Mouse (Mus musculus): ENCODE measurements at regions not wholly inside any gene's neighbourhood (a gene's known extent, or its start where the extent isn't known, plus 50 kb on each side); places are given as distances from the start of the nearest gene placed in this dataset.
"Not testable (repeated sequence)": the region's sequence is repeated elsewhere in the genome, so short reads cannot be mapped to it uniquely, and the experiment has no call there.

DNA sequence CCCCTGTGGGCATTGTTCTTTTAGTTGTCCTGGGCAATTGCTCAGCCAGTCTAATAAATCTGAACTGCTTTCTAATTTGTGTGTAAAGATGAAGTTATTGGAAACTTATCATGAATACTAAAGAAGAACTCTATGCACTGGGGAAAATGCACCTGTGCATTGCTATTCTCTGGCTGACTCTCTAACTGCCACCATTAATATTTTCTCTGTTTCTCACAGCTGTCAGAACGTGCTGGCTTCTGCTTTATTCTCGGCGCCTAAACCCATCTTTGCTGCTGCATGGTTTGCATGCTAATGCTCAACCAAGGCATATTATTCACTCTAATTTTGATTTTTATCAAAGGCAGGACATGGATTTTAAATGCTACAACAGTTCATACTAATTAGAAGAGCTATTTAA, 128.9 kb upstream of the Gm527 start:
- no peak for DNase-seq (ENCODE audit: low read depth, low spot score)

DNA sequence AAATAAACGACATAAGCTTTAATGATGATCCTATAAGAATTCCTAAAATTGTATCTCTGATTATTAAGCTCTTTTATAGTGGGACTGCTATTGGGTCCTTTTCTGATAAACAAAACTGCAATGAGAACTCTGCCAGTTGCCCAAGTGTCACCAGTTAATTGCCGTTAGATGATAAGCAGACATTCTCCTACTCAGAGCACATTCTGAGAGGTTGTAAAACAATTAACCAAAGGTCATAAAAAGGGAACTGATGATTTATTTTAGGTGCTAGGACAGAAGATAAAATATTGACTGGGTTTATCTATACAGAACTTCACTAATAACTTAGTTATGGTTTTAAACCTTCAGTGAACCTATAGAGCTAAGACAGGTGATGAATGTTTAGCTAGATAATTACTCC, 109.2 kb upstream of the Gm527 start:
- not testable (repeated sequence) for DNase-seq (ENCODE audit: low read depth, low spot score)

DNA sequence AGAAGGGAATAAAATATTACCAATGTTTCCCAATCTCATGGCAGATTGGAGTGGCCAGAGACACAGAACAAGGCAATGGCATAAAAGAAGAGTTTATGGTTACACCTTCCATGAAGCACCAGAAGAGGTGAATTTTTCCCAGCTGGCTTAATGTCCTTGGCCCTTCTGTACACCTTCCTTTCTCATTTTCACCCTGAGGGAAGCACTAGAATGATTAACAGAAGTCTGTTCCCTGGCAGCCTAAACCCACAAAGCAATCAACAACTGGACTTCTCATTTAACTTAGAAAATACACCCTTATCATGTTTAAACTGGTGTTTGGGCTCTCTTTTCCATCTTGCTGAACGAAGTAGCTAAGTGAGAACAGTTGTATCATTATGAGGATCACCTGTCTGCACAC, 107.6 kb upstream of the Gm527 start:
- no peak for DNase-seq (ENCODE audit: low read depth, low spot score)

DNA sequence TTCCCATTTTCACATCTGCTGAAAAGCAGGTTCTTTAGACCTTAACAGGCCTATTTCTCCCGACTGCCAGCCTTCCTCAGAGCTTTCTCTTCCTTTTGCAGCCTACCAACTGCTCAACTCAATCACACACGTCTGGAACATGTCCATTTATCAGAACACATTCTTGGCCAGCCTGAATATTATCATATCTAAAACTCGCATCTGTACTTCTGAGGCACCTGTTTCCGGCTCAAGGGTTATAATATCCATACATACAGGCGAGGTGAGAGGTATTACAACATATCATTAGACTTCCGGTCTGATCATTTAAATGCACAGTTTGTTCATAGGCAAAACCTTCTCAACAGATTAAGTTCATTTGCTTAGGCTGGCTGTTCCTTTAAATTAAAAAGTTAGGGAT, 101.8 kb upstream of the Gm527 start:
- no peak for DNase-seq (ENCODE audit: low read depth, low spot score)

DNA sequence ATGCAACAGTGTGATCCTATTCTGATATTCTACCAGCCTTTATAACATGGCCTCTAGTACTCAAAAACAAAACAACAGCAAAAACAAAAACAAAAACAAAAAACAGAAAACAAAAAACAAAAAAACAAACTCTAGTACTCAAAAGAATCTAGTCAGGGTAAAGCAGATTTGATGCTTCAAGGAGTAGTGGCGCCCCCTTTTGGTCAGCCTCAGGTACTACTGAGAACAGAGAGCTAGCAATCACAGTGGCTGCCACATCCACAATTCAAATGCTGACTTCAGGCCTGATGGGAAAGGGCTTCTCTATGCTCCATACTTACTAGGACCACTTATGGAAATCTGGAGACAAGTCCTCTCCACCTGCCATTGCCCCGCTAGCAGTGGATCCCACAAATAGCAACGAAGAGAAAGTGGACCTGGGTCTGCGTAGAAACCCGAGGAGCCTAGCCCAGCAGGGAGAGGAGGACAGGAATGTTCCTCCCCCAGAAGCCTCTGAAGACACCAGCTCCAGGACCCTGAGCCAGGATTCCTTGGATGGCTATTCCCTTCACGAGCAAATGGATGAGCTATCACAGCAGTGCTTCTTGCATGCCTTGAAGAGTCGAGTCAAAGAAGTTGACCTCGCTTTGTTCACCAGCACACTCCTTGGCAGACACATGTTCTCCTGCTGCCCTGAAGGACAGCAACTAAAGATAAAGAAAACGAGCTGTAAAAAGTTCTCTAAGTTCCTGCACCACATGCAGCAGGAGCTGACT, 100.5 kb upstream of the Gm527 start:
- peak; percentile 45 for DNase-seq (ENCODE audit: low read depth, low spot score)

DNA sequence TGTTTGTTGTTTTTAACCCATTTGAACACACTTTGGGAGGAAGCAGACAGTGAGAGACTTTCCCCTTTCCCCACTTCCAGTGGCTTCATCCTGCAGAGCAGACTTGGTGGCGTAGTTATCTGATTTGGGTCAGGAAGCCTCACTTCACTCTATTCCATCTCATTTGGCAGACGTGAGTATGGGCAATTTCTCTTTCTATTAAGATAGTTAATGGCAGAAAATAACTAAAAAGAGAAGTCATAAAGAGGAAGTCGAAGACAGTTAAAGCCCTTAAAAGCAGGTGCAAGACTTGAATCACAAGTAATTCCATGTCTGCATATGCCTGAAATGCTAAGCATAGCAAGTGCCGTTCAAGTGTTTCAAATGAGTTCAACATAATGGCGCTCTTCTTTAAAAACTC, 97.0 kb upstream of the Gm527 start:
- no peak for DNase-seq (ENCODE audit: low read depth, low spot score)

DNA sequence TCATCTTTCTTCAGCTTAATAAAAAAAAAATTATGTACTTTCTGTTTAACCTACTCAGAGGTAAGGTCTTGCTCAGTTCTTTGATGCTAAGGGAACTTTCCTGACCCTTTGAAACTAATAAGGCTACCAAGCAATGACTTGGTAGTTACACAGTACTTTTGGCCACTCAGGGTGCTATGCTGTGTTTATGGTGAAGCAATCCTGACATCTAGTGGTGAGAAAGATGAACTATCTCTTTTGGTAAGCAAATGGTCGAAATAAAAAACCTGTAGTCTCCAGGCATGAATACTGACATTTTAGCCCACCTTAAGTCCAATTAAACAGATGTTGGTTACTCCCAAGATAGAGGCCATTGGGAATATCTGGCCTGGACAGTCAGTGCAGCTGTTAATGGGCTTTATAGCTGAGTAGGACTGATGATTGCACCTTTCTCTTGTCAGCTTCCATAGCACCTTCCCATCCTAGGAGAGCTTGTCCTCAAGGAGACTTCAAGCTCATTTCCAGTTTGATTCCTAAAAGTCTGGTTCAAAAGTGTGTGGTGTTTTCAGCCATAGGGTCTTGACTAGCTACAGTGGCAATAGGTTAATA, 88.0 kb upstream of the Gm527 start:
- DNase-seq (ENCODE audit: low read depth, low spot score) = peak; percentile 73

DNA sequence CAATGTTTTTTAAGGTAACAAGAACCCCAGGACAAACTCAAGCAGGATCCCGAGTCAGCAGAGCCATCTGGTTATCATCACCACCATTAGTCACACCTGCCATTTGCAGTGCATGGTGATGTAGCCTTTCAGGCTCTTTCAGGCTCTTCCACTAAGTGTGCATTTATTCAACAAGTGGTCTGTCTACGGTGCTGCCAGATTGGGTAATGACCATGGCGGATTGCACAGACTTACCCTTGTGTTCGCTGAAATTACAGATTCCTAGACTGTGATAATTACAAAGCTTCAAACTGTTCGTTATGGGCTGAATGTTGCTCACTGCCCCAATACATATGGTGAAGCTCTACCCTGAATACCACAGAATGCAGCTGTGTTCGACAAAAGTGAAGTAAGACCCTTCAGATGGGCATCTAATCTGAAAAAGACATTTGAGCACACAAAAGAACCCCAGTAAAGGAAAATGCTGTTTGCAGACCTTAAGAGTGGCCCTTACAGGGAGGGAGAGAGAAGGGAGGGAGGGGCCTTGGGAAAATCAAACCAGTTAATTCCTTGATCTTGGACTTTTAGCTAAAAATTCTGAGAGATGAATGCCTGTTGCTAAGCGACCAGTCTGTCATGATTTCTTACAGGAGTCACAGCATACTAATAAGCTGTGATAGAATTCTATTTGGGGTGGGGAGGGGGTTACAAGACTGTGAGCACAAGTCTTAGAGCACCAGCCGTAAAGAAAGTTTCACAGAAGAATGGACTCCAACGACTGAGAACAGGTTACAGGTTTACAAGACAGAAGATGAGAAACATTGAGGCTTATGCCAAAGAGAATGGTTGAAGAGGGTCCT, 85.2 kb upstream of the Gm527 start:
- no peak for DNase-seq (ENCODE audit: low read depth, low spot score)

DNA sequence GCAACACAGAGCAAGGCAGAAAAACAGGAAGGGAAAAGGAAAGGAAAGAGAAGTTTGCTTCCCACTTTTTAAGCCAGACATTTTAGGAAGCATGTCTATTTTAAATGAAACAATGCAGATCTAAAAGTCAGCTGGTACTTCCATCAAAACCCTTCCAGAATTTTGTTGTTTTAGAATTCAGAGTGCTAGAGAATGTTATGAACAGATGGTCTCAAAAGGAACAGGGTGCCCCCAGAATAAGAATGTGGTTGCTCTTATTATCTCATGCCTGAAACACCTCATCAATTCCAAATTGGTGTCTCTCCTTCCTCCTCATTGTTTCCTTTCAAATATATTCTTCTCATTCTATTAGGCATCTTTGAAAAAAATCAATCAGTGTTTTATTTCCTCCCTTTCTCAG, 60.0 kb upstream of the Gm527 start:
- DNase-seq (ENCODE audit: low read depth, low spot score) = no peak

All from ES-CJ7 (cell line).